Mouse (Mus musculus): ENCODE results near the gene Wee1. TPM values are rescaled to one million over a fixed set of nuclear protein-coding genes. Genes with fewer than 3 reads are reported as not detected.
A peak's percentile ranks its signal among the peaks of the same experiment; 100 is the strongest.
"Not testable (repeated sequence)": the region's sequence is repeated elsewhere in the genome, so short reads cannot be mapped to it uniquely, and the experiment has no call there.

Gene Wee1
- polyA plus RNA-seq, 1 experiment, result 4.6 TPM

GRCm38 (mm10) chr7:110152891-110153290 is 31.0 kb downstream of the Wee1 start:
- H3K36me3 ChIP-seq (ENCODE audit: control insufficient read depth, insufficient read depth), result no peaks in the 10 kb centered on the region

GRCm38 (mm10) chr7:110156712-110157260 is 34.9 kb downstream of the Wee1 start:
- Histone ChIP-seq H3K4me2 (ENCODE audit: low read depth) (peak overlapping the region; percentile 18), H3ac (ENCODE audit: control insufficient read depth, insufficient read length) (no peak overlapping the region), H3K4me3 (no peak overlapping the region), H3K27me3 (ENCODE audit: control insufficient read depth, insufficient read depth, insufficient read length) (no peaks in the 10 kb centered on the region), H3K79me2 (ENCODE audit: control insufficient read depth, insufficient read depth) (no peaks in the 10 kb centered on the region), H3K36me3 (ENCODE audit: control insufficient read depth, insufficient read depth) (no peaks in the 10 kb centered on the region)
- TF ChIP-seq REST (IDR thresholded peaks at IDR 0.05; ENCODE audit: insufficient read depth, insufficient read length) (no peak), SRF (IDR thresholded peaks at IDR 0.05; ENCODE audit: control insufficient read depth, insufficient read length, low read depth) (no peak), MAX (IDR thresholded peaks at IDR 0.05; ENCODE audit: low read depth) (no peak), TCF3 (IDR thresholded peaks at IDR 0.05; ENCODE audit: insufficient read length, low read depth) (no peak), TCF12 (IDR thresholded peaks at IDR 0.05; ENCODE audit: insufficient read depth, poor library complexity, severe bottlenecking) (no peak), MYOG (IDR thresholded peaks at IDR 0.05; ENCODE audit: control insufficient read depth in 1 of 3, insufficient read depth in 1 of 3, insufficient read length in 2 of 3, low read depth in 2 of 3) (no peak), E2F4 (IDR thresholded peaks at IDR 0.05; ENCODE audit: insufficient read depth) (no peak), USF1 (IDR thresholded peaks at IDR 0.05; ENCODE audit: low read depth) (no peak), POLR2A (IDR thresholded peaks at IDR 0.05; ENCODE audit: insufficient read length, low read depth) (no peak), POLR2AphosphoS2 (IDR thresholded peaks at IDR 0.05; ENCODE audit: insufficient read length, low read depth) (no peak), MYOD1 (IDR thresholded peaks at IDR 0.05; ENCODE audit: control insufficient read depth in 1 of 3, insufficient read length in 2 of 3, low read depth in 2 of 3) (no peak), CEBPB (IDR thresholded peaks at IDR 0.05; ENCODE audit: insufficient read depth, poor library complexity, severe bottlenecking) (no peak)

More at GRCm38 (mm10) chr7:110152891-110153290, 31.0 kb downstream of the Wee1 start:
- no peak overlapping the region for H3K4me2 ChIP-seq (ENCODE audit: low read depth)
- TF ChIP-seq TCF3 (IDR thresholded peaks at IDR 0.05; ENCODE audit: insufficient read length, low read depth) (no peak), E2F4 (IDR thresholded peaks at IDR 0.05; ENCODE audit: insufficient read depth) (no peak), POLR2AphosphoS2 (IDR thresholded peaks at IDR 0.05; ENCODE audit: insufficient read length, low read depth) (no peak), TCF12 (IDR thresholded peaks at IDR 0.05; ENCODE audit: insufficient read depth, poor library complexity, severe bottlenecking) (no peak), REST (IDR thresholded peaks at IDR 0.05; ENCODE audit: insufficient read depth, insufficient read length) (no peak), USF1 (IDR thresholded peaks at IDR 0.05; ENCODE audit: low read depth) (no peak), CEBPB (IDR thresholded peaks at IDR 0.05; ENCODE audit: insufficient read depth, poor library complexity, severe bottlenecking) (no peak), MAX (IDR thresholded peaks at IDR 0.05; ENCODE audit: low read depth) (no peak), MYOG (IDR thresholded peaks at IDR 0.05; ENCODE audit: control insufficient read depth in 1 of 3, insufficient read depth in 1 of 3, insufficient read length in 2 of 3, low read depth in 2 of 3) (no peak), MYOD1 (IDR thresholded peaks at IDR 0.05; ENCODE audit: control insufficient read depth in 1 of 3, insufficient read length in 2 of 3, low read depth in 2 of 3) (no peak), POLR2A (IDR thresholded peaks at IDR 0.05; ENCODE audit: insufficient read length, low read depth) (no peak), SRF (IDR thresholded peaks at IDR 0.05; ENCODE audit: control insufficient read depth, insufficient read length, low read depth) (no peak)
- H3K79me2 ChIP-seq (ENCODE audit: control insufficient read depth, insufficient read depth), result no peaks in the 10 kb centered on the region
- no peak overlapping the region for H3ac ChIP-seq (ENCODE audit: control insufficient read depth, insufficient read length)
- no peaks in the 10 kb centered on the region for H3K27me3 ChIP-seq (ENCODE audit: control insufficient read depth, insufficient read depth, insufficient read length)
- H3K4me3 ChIP-seq, result no peak overlapping the region

GRCm38 (mm10) chr7:110157261-110157910 is 35.5 kb downstream of the Wee1 start:
- Histone ChIP-seq H3K4me2 (ENCODE audit: low read depth) (no peak overlapping the region), H3K27me3 (ENCODE audit: control insufficient read depth, insufficient read depth, insufficient read length) (no peaks in the 10 kb centered on the region), H3K79me2 (ENCODE audit: control insufficient read depth, insufficient read depth) (no peaks in the 10 kb centered on the region), H3ac (ENCODE audit: control insufficient read depth, insufficient read length) (no peak overlapping the region), H3K4me3 (no peak overlapping the region), H3K36me3 (ENCODE audit: control insufficient read depth, insufficient read depth) (no peaks in the 10 kb centered on the region)
- TF ChIP-seq SRF (IDR thresholded peaks at IDR 0.05; ENCODE audit: control insufficient read depth, insufficient read length, low read depth) (no peak), POLR2AphosphoS2 (IDR thresholded peaks at IDR 0.05; ENCODE audit: insufficient read length, low read depth) (no peak), TCF3 (IDR thresholded peaks at IDR 0.05; ENCODE audit: insufficient read length, low read depth) (no peak), TCF12 (IDR thresholded peaks at IDR 0.05; ENCODE audit: insufficient read depth, poor library complexity, severe bottlenecking) (no peak), REST (IDR thresholded peaks at IDR 0.05; ENCODE audit: insufficient read depth, insufficient read length) (no peak), MAX (IDR thresholded peaks at IDR 0.05; ENCODE audit: low read depth) (no peak), CEBPB (IDR thresholded peaks at IDR 0.05; ENCODE audit: insufficient read depth, poor library complexity, severe bottlenecking) (no peak), USF1 (IDR thresholded peaks at IDR 0.05; ENCODE audit: low read depth) (no peak), E2F4 (IDR thresholded peaks at IDR 0.05; ENCODE audit: insufficient read depth) (no peak), MYOD1 (IDR thresholded peaks at IDR 0.05; ENCODE audit: control insufficient read depth in 1 of 3, insufficient read length in 2 of 3, low read depth in 2 of 3) (no peak)

- no peaks in the 10 kb centered on the region for H3K36me3 ChIP-seq (ENCODE audit: control insufficient read depth, insufficient read depth)
- H3K27me3 ChIP-seq (ENCODE audit: control insufficient read depth, insufficient read depth, insufficient read length), result no peaks in the 10 kb centered on the region
- H3K4me2 ChIP-seq (ENCODE audit: low read depth), result no peak overlapping the region
- no peak overlapping the region for H3K4me3 ChIP-seq
- TF ChIP-seq POLR2A (IDR thresholded peaks at IDR 0.05; ENCODE audit: insufficient read length, low read depth), result no peak
- TF ChIP-seq MAX (IDR thresholded peaks at IDR 0.05; ENCODE audit: low read depth), result no peak
- TF ChIP-seq E2F4 (IDR thresholded peaks at IDR 0.05; ENCODE audit: insufficient read depth), result no peak
- no peak for TF ChIP-seq CEBPB (IDR thresholded peaks at IDR 0.05; ENCODE audit: insufficient read depth, poor library complexity, severe bottlenecking)
- no peak for TF ChIP-seq REST (IDR thresholded peaks at IDR 0.05; ENCODE audit: insufficient read depth, insufficient read length)
- no peak for TF ChIP-seq TCF12 (IDR thresholded peaks at IDR 0.05; ENCODE audit: insufficient read depth, poor library complexity, severe bottlenecking)
- TF ChIP-seq MYOD1 (IDR thresholded peaks at IDR 0.05; ENCODE audit: control insufficient read depth in 1 of 3, insufficient read length in 2 of 3, low read depth in 2 of 3), result no peak
- TF ChIP-seq TCF3 (IDR thresholded peaks at IDR 0.05; ENCODE audit: insufficient read length, low read depth), result no peak
- no peak for TF ChIP-seq MYOG (IDR thresholded peaks at IDR 0.05; ENCODE audit: control insufficient read depth in 1 of 3, insufficient read depth in 1 of 3, insufficient read length in 2 of 3, low read depth in 2 of 3)
- TF ChIP-seq POLR2AphosphoS2 (IDR thresholded peaks at IDR 0.05; ENCODE audit: insufficient read length, low read depth), result no peak
- H3K79me2 ChIP-seq (ENCODE audit: control insufficient read depth, insufficient read depth), result no peaks in the 10 kb centered on the region
- H3ac ChIP-seq (ENCODE audit: control insufficient read depth, insufficient read length), result no peak overlapping the region
These were observed 36.2 kb downstream of the Wee1 start for GRCm38 (mm10) chr7:110158073-110158472.

GRCm38 (mm10) chr7:110160109-110160508 is 38.3 kb downstream of the Wee1 start:
- not testable (repeated sequence) for H3K36me3 ChIP-seq (ENCODE audit: control insufficient read depth, insufficient read depth); H3K27me3 ChIP-seq (ENCODE audit: control insufficient read depth, insufficient read depth, insufficient read length); H3K4me3 ChIP-seq; H3K4me2 ChIP-seq (ENCODE audit: low read depth); H3K79me2 ChIP-seq (ENCODE audit: control insufficient read depth, insufficient read depth); H3ac ChIP-seq (ENCODE audit: control insufficient read depth, insufficient read length)
